Mouse (Mus musculus) heart, postnatal 0 days (tissue): ENCODE results near the gene Fam205a1.

Experiments used
- CTCF ChIP-seq: IDR thresholded peaks from 2 replicates; pipeline ENCODE4 v1.5.1; 2016; ENCODE audit warnings: antibody characterized with exemption, control low read depth, low read depth
- EP300 ChIP-seq: IDR thresholded peaks from 2 replicates; pipeline ENCODE4 v1.6.1; 2016; ENCODE audit warnings: antibody characterized with exemption, low read depth

DNA sequence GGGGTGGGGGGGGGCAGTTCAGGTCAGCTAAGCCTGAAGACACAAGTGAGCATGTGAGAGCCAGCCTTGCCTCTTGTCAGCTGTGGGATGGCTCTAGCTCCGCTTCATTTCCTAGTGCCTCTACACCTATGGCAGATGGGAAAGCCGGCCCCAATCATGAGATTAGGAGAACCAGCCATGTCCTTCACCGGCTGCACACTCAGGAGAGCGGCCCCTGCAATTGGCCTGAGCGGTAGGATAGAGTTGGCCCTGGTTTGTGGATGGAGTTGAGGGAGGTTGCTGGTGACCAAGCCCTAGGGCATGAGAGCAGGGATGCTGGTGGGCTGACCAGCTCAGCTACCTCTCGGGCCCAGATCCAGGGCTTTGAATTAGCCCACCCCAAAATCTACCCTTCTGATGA lies 35.1 kb upstream of the Fam205a1 start:
- no peak for TF ChIP-seq CTCF
- TF ChIP-seq EP300: no peak
